9 mouse cellular contexts compared by ENCODE assay signal in genomic region chr10:103029132-103029729, GRCm38 (mm10). TPM values are rescaled to one million over a fixed set of nuclear protein-coding genes. Genes with fewer than 3 reads are reported as not detected.
DNase-seq lines count a peak whose midpoint lies in the region; ATAC-seq and TF ChIP-seq lines count a peak whose summit lies in the region.
"Had no signal": no experiment of that assay in that cellular context is flagged by ENCODE, and none has a peak within 500 bp of the region (broad histone marks: within the 10 kb centered on the region; RNA-seq: fewer than 3 reads in every experiment).

No protein-coding gene starts in this region.

- no peaks in the 10 kb centered on the region for H3K9me3 ChIP-seq in hindbrain, embryonic 10.5 days
- H3K9me3 ChIP-seq in hindbrain, embryonic 16.5 days (ENCODE audit: control insufficient read depth, low read length): no peaks in the 10 kb centered on the region
- H3K9me3 ChIP-seq in limb, embryonic 11.5 days (ENCODE audit: control insufficient read depth, low read length): no peaks in the 10 kb centered on the region

- no peak for ATAC-seq in hindbrain, embryonic 16.5 days
- ATAC-seq in limb, embryonic 11.5 days (ENCODE audit: insufficient number of reproducible peaks, low FRiP score, low TSS enrichment, low read depth): no peak
- ATAC-seq in CD4-positive, CD25-positive, alpha-beta regulatory T cell, adult 4 months: no peak

- no peak for TF ChIP-seq CTCF in testis, adult 2 months (IDR thresholded peaks at IDR 0.05; ENCODE audit: control insufficient read depth, insufficient read depth, insufficient replicate concordance, low read depth, low read length)

- peak overlapping the region; percentile 50 for H3K4me3 ChIP-seq in hindbrain, embryonic 10.5 days
- no peak overlapping the region for H3K4me3 ChIP-seq in hindbrain, embryonic 16.5 days (ENCODE audit: low read length)
- H3K4me3 ChIP-seq in testis, adult 2 months (ENCODE audit: control insufficient read depth, low read depth, low read length): peak overlapping the region; percentile 81
- peak overlapping the region; percentile 39; the same call in 1 of the 2 replicates for H3K4me3 ChIP-seq in limb, embryonic 11.5 days (ENCODE audit: low read depth, low read length)
- H3K4me3 ChIP-seq: left cerebral cortex, adult 2 months had no signal

- H3K9ac ChIP-seq in hindbrain, embryonic 16.5 days (ENCODE audit: low read depth, low read length): no peak overlapping the region
- no peak overlapping the region for H3K9ac ChIP-seq in limb, embryonic 11.5 days (ENCODE audit: low read length)

- no peak overlapping the region for H3K27ac ChIP-seq in hindbrain, embryonic 10.5 days
- H3K27ac ChIP-seq in hindbrain, embryonic 16.5 days (ENCODE audit: low read depth, low read length): no peak overlapping the region
- peak overlapping the region; percentile 77 for H3K27ac ChIP-seq in testis, adult 2 months (ENCODE audit: control insufficient read depth, insufficient read depth, low read depth, low read length)
- H3K27ac ChIP-seq in limb, embryonic 11.5 days (replicated peaks; ENCODE audit: low read depth, low read length): no peak overlapping the region
- H3K27ac ChIP-seq: left cerebral cortex, adult 2 months had no signal

- peaks cover 17% of the 10 kb centered on the region for H3K4me1 ChIP-seq in hindbrain, embryonic 10.5 days (replicated peaks)
- peaks cover 3% of the 10 kb centered on the region; the same call in 1 of the 2 replicates for H3K4me1 ChIP-seq in hindbrain, embryonic 16.5 days (ENCODE audit: control insufficient read depth, insufficient read depth, low read depth, low read length)
- H3K4me1 ChIP-seq in testis, adult 2 months (ENCODE audit: control insufficient read depth, insufficient read depth, low read length): peaks cover 17% of the 10 kb centered on the region
- 0 out of 2 replicates have a peak, but pooled peaks cover 6% of the 10 kb centered on the region for H3K4me1 ChIP-seq in limb, embryonic 11.5 days (ENCODE audit: control insufficient read depth, insufficient read depth, low read length)

- DNase-seq in hindbrain, embryonic 10.5 days (ENCODE audit: low spot score): peak; percentile 49
- DNase-seq in testis, postnatal 10 days (ENCODE audit: low spot score): no peak
- peak; percentile 64 for DNase-seq in limb, embryonic 11.5 days (ENCODE audit: low spot score)
- peak; percentile 17 for DNase-seq in testis, postnatal 14 days (ENCODE audit: low spot score)
- DNase-seq in thymus, postnatal 4 days: no peak

- H3K4me2 ChIP-seq in hindbrain, embryonic 16.5 days (ENCODE audit: low read length): no peak overlapping the region
- H3K4me2 ChIP-seq in limb, embryonic 11.5 days (ENCODE audit: low read depth, severe bottlenecking): peak overlapping the region; percentile 60

- peaks cover 93% of the 10 kb centered on the region for H3K27me3 ChIP-seq in hindbrain, embryonic 10.5 days (ENCODE audit: insufficient read depth, poor library complexity, severe bottlenecking)
- peaks cover 26% of the 10 kb centered on the region for H3K27me3 ChIP-seq in hindbrain, embryonic 16.5 days (replicated peaks; ENCODE audit: control insufficient read depth, insufficient read depth, low read length)
- no peaks in the 10 kb centered on the region; the same call in 1 of the 2 replicates for H3K27me3 ChIP-seq in testis, adult 2 months (ENCODE audit: control insufficient read depth, insufficient read depth, low read length)
- peaks cover 31% of the 10 kb centered on the region for H3K27me3 ChIP-seq in limb, embryonic 11.5 days (ENCODE audit: control insufficient read depth, insufficient read depth, low read length)

- WGBS in hindbrain, embryonic 10.5 days: under 1% methylated on average over 23 of the region's 23 CpGs
- WGBS in hindbrain, embryonic 16.5 days: under 1% methylated on average over 23 of the region's 23 CpGs
- 2% methylated on average over 23 of the region's 23 CpGs for WGBS in limb, embryonic 11.5 days

- no peaks in the 10 kb centered on the region for H3K36me3 ChIP-seq in hindbrain, embryonic 10.5 days
- no peaks in the 10 kb centered on the region for H3K36me3 ChIP-seq in hindbrain, embryonic 16.5 days (ENCODE audit: control insufficient read depth, insufficient read depth, low read length)
- H3K36me3 ChIP-seq in testis, adult 2 months (ENCODE audit: control insufficient read depth, insufficient read depth, low read length): no peaks in the 10 kb centered on the region
- H3K36me3 ChIP-seq in limb, embryonic 11.5 days (ENCODE audit: control insufficient read depth, insufficient read depth, low read length): no peaks in the 10 kb centered on the region

- no peak for TF ChIP-seq POLR2A in testis, adult 2 months (IDR thresholded peaks at IDR 0.05; ENCODE audit: control insufficient read depth, low read depth, low read length)

RNA-seq across cellular contexts. Expression of gene Alx1, which starts 0.8 kb away (rescaled TPM):
- polyA plus RNA-seq in hindbrain, embryonic 10.5 days (2016; fragmentation: Nextera tagmentation; extraction: Ambion mirVana): 4.3 and 11.0 TPM in 2 replicates
- 0.06 TPM in 1 of 2 replicates, not detected in the other for polyA plus RNA-seq in hindbrain, embryonic 16.5 days (2015; fragmentation: Nextera tagmentation; extraction: Ambion mirVana)
- polyA plus RNA-seq in testis, adult 2 months (2012; rRNA removed): 18.5 and 20.4 TPM in 2 replicates
- 3.9 and 4.3 TPM in 2 replicates for polyA plus RNA-seq in limb, embryonic 11.5 days (2014; fragmentation: Nextera tagmentation; extraction: Ambion mirVana)
- polyA plus RNA-seq in CD4-positive, CD25-positive, alpha-beta regulatory T cell, adult 4 months (2017; shearing (Covaris generic)): not detected

Comparison
In these comparisons a context has a peak if more than half of its experiments do, and no peak if none do; other contexts are left out.
1. DNase-seq: peak in hindbrain, embryonic 10.5 days (single experiment), limb, embryonic 11.5 days (single experiment) and testis, postnatal 14 days (single experiment); none in testis, postnatal 10 days (single experiment) and thymus, postnatal 4 days (single experiment).